Mouse (Mus musculus) brain, embryonic 14.5 days (tissue): ENCODE data around the gene Cnih4.

ENCODE experiments used
- CTCF ChIP-seq: fragments of 200-500 bp; IDR thresholded peaks from 2 replicates; pipeline ENCODE4 v1.5.1; 2012; ENCODE audit warnings: inconsistent platforms, mild to moderate bottlenecking, moderate library complexity, borderline replicate concordance; ENCODE audit not compliant: insufficient read depth, insufficient read length; ENCODE audit errors: extremely low read depth
- POLR2A ChIP-seq: fragments of 200-500 bp; IDR thresholded peaks from 2 replicates; pipeline ENCODE4 v1.6.1; 2012; ENCODE audit warnings: mild to moderate bottlenecking, inconsistent platforms, borderline replicate concordance; ENCODE audit not compliant: poor library complexity, insufficient read depth, insufficient read length, severe bottlenecking; ENCODE audit errors: extremely low read depth

GRCm38 (mm10) chr1:181125916-181126315 is 18.6 kb upstream of the Cnih4 start:
- TF ChIP-seq POLR2A (no peak), CTCF (no peak)
